In genomic region chr1:35726596-35726995, GRCm38 (mm10) we compare ENCODE assay signal across 8 mouse cellular contexts.
DNase-seq lines count a peak whose midpoint lies in the region; ATAC-seq lines count a peak whose summit lies in the region.

No protein-coding gene starts in this region.

- DNase-seq in cerebellum, adult 11 months: peak; percentile 31
- peak; percentile 79 for DNase-seq in CD4-positive, CD25-positive, alpha-beta regulatory T cell, adult 2 months (ENCODE audit: low read depth, low spot score)
- peak; percentile 2 for DNase-seq in c-Kit-positive CD71-positive TER-119-negative erythroid progenitor cells, embryonic 14.5 days (ENCODE audit: low read depth)
- peak; percentile 59 for DNase-seq in gastrocnemius, adult 18-20 months (ENCODE audit: low spot score)
- peak; percentile 35 to 86 for DNase-seq in layer of hippocampus, adult 18-20 months (ENCODE audit: low spot score in 2 of 2)
- DNase-seq in lung, postnatal 10 days: peak; percentile 65
- DNase-seq in spleen, postnatal 36 days (ENCODE audit: low spot score in 2 of 2): peak; percentile 32 to 35

- no peak for ATAC-seq in cerebellum, adult (ENCODE audit: insufficient number of reproducible peaks, low FRiP score, low TSS enrichment)

Comparison
In these comparisons a context has a peak if more than half of its experiments do, and no peak if none do; other contexts are left out.
1. DNase-seq: peak in every context shown above with its lines; median percentile 79 in CD4-positive, CD25-positive, alpha-beta regulatory T cell, adult 2 months; 65 in lung, postnatal 10 days; 60 in layer of hippocampus, adult 18-20 months; 59 in gastrocnemius, adult 18-20 months; 34 in spleen, postnatal 36 days; 31 in cerebellum, adult 11 months; 2 in c-Kit-positive CD71-positive TER-119-negative erythroid progenitor cells, embryonic 14.5 days.